Mouse (Mus musculus) naive thymus-derived CD4-positive, alpha-beta T cell, adult 2 months (primary cell): ENCODE measurements at regions not wholly inside any gene's neighbourhood (a gene's known extent, or its start where the extent isn't known, plus 50 kb on each side); places are given as distances from the start of the nearest gene placed in this dataset.

Source experiments
- DNase-seq: peaks from one replicate; pipeline ENCODE4 v3.0.0-alpha.2; 2011; ENCODE audit warnings: low read depth

GRCm38 (mm10) chr2:84183624-84184287 is 193.4 kb downstream of the Gm13691 start:
- no peak for DNase-seq

DNA sequence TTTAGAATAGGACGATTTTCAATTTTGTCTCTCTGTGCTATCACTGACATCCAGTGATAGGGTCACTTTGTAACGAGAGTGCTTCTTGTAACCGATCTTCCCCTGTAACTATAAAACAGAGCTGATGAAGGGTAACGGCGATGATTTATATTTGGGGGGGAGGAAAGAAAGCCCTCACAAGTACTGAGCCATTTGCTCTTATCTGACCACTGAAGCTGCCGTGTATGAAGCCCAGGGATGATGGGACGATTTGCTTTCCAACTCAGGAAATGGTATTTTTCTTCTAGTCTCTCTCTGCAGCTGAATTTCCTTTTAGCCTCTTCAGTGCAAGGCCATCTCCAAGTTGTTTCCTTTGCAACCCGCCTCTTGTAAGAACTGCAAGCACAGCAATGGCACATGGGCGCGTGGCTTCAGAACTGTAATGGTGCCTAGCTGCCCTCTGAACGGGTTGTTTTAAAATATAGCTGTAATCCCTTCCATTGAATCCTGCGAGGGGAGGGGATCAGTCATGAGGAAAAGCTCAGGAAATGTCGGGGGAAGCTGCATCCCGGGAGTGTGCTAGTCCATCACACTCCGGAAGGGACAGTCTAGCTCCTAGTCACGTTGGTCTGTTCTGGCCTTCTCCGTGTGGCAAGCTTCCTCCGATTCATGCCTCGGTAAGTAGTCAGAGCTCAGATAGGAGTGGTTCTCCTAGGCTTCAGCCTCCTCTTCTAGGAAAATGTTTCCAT is 194.1 kb downstream of the Gm13691 start:
- no peak for DNase-seq

DNA sequence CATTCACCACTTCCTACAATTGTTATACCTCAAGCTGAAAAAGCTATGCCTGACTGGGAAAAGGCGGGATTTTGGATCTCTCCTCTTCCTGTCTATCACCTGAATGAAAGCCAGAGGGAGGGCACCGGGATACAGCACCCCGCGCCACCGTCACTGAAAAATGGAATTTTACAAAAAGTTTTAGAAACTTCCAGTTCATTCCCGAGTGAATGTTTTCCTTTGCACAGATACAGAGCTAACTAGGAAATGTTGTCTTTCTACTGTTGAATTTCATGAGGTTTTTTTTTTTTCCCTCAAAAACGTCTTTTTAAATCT is 194.6 kb downstream of the Gm13691 start:
- no peak for DNase-seq

DNA sequence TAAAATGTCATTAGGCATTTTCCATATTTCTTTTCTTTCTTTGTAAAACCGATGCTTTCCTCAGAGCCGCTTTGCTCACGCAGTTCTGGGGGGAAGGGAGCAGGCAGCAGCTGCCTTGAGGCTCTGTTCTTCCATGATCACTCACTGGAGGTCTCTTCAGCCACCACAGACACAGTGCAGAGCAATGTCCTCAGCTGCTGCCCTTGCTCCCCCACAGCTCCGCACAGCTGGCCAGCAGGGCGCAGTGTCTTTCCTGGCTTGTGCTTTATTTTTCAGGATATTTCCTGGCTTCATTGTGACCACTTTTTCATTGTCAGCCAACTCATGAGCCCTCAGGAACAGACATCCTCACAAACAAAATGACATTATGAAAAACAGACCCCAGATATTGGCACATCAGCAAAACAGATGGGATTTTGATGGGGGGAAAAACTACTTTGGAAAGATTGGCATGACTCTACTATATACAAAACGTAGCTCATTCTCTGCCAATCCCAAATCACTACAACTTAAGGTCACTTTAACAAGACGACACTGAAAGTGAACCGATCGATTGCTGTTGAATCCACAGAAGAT is 195.9 kb downstream of the Gm13691 start:
- DNase-seq = no peak

DNA sequence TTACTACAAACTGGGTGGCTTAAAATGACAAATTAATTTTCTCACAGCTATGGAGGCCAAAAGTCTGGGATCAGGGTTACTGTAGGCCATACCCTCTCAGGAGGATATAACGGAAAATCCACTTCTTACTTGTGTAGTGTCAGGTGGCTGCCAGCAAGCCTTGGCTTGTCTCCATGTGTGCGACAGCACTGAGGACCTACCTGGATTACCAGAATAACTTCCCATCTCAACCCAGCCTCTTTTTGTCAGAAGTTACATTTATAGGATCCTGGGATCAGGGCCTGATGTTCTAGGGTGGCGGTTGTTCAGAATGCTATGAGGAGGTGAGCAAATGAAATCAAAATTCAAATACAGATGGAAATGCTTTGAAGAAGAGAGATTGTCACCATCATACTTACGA is 197.1 kb downstream of the Gm13691 start:
- no peak for DNase-seq

- no peak for DNase-seq
Measured at GRCm38 (mm10) chr2:84189302-84189701, 198.9 kb downstream of the Gm13691 start.

GRCm38 (mm10) chr2:84217116-84217515 is 208.1 kb downstream of the Calcrl start:
- no peak for DNase-seq

DNA sequence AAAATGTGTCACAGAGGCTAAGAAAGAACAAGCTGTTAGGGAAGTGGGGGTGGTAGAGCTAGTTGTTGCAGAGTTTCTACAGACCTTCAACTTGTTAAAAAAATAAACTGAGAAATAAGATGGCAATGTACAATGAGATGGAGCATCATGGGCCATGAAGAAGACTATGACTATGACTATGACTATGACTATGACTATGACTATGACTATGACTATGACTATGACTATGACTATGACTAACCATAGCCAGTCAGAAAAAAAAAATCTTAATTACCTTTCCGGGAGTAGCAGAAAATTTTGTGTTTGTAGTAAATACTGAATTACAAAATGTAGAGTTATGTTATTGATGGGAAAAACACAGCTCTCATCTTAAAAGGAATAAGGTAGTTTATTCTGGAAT is 203.2 kb downstream of the Calcrl start:
- no peak for DNase-seq

DNA sequence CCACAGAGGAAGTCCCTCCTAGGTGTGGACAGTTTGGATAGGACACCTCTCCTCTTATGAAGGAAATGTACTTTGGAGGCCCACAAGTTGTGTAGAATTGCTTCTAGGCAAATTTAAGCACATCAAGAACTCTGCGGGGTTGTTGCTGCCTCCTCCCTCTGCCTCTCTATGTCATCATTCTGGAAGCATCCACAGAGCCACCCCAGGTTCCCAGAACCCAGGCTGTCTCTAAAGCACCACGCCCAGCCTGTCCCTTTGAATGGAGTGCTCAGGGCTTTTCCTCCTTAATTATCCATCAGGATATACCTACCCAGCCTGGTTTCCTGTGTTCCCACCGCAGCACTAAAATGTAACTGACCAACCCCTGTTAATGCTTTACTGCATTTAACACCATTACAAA is 195.4 kb downstream of the Calcrl start:
- no peak for DNase-seq

- DNase-seq = no peak
Measured at GRCm38 (mm10) chr2:84235641-84236040, 189.6 kb downstream of the Calcrl start.

GRCm38 (mm10) chr2:84241244-84241643 is 184.0 kb downstream of the Calcrl start:
- DNase-seq = peak; percentile 42

DNA sequence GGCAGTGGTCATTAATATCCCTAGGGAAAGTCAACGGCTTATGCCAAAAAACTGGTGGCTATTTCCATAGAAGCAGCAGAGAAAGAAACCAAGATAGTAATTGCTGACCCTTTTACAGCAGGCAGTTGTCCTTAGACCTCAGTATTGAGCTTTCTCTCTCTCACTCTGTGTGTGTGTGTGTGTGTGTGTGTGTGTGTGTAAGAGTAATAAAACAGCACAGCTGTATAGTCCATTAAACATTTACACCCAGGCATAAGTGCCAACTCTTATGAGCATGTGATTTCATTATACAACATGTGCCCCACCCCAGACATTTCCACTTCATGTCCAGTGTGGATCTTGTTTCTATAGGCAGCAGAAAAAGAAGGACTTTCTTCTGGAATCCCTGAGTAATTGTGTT is 183.2 kb downstream of the Calcrl start:
- no peak for DNase-seq

GRCm38 (mm10) chr2:84245900-84246299 is 179.3 kb downstream of the Calcrl start:
- DNase-seq = no peak

- no peak for DNase-seq
Measured at GRCm38 (mm10) chr2:84246562-84246961, 178.6 kb downstream of the Calcrl start.

- DNase-seq = no peak
Measured at GRCm38 (mm10) chr2:84248169-84248568, 177.0 kb downstream of the Calcrl start.

- DNase-seq = no peak
Measured at GRCm38 (mm10) chr2:84249871-84250270, 175.3 kb downstream of the Calcrl start.

- DNase-seq = no peak
Measured at GRCm38 (mm10) chr2:84252076-84252475, 173.1 kb downstream of the Calcrl start.

DNA sequence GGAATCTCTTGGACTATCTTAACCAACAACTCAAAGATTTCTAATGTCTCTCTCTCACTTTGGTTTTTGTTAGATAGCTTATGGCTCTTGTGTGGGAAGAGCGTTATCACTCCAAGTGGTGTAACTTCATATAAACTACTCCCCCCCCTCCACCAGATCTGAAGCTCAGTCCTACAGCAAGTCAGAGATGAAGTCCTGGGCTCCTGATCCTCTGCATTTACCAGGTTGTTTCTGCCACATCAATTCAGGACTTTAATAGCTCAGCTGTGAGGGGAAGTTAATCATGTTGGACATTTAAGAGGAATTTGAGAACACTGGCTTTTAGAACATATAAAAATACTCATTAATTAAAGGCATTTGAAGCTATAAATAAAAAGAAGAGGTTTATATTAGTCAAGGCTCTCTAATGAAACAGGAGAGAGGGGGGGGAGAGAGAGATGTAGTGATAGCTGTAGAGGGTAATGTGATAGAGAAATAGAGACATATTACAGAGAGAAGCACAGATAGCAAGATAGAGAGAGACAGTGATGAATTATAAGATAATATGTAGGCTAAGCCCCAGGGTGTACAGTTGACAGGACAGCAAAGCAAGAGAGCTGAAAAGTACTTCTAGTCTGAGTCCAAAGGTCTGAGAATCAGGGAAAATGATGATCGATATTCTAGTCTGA is 166.7 kb downstream of the Calcrl start:
- DNase-seq = no peak

GRCm38 (mm10) chr2:84259222-84259621 is 166.0 kb downstream of the Calcrl start:
- no peak for DNase-seq

DNA sequence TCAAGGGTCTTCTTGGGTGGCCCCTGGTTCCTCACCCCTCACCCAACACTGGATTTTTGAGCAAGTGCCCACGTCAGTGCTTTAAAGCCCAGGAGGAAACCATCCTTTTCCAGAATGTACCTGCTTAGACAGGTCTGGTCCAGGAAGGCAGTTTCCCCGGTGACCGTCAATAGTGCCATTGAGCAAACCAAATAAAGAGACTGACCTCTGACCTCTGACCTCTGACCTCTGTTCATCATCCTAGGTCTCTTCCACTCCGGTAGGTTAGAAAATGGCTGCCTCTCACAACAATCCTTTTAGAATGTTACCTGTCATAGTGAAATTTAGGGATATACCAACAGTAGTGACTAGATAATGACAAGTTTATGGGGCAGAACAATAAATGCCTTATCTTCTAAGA is 164.5 kb downstream of the Calcrl start:
- DNase-seq = no peak

- no peak for DNase-seq
Measured at GRCm38 (mm10) chr2:84261481-84261880, 163.7 kb downstream of the Calcrl start.

DNA sequence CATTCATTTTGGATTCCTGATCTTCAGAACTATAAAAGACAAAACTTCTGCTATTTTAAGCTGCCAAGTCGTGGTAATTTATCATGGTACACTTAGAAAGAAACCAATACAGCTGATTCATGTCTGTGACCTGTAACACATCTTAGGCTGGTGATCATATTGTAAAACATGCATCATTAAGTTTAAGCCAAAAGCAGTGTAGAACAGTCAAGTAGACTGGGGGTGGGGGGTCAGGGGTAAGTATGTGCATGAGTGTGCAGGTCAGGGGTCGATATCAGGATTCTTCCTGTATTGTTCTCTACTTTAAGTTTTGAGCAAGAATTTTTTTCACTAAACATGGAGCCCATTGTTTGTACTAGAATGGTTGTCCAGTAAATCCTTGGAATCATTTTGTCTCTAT is 160.7 kb downstream of the Calcrl start:
- DNase-seq = no peak

GRCm38 (mm10) chr2:84265002-84265401 is 160.2 kb downstream of the Calcrl start:
- no peak for DNase-seq
